Mouse (Mus musculus) left cerebral cortex, adult 11 months (tissue): Measurements from ENCODE around the gene Glt8d2.
"Not testable (repeated sequence)": the region's sequence is repeated elsewhere in the genome, so short reads cannot be mapped to it uniquely, and the experiment has no call there.

Source experiments
- DNase-seq: peaks from one replicate; pipeline ENCODE4 v3.0.0; 2022; ENCODE audit warnings: low spot score

The Glt8d2 gene

GRCm38 (mm10) chr10:82646083-82646482, 44.4 kb downstream of the Glt8d2 start:
- DNase-seq: no peak

GRCm38 (mm10) chr10:82641481-82641880, 49.0 kb downstream of the Glt8d2 start:
- DNase-seq: no peak

GRCm38 (mm10) chr10:82639032-82639698, 51.3 kb downstream of the Glt8d2 start:
- DNase-seq: no peak

DNA sequence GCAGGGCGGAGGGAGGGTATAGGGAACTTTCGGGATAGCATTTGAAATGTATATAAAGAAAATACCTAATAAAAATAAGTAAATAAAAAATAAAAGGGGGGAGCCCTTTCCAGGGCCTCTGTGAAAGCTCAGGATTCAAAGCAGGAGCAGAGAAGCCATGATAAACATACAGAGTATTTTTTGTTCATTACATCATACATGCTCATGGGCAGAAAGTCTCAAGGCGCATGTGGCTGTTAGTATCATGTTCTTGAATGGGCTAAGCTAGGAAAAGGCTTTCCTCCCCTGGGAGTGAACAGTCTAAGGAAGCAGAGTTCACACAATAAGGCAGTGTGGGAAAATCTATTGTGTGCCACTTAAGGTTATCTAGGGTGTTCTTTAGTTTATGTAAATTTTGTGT, 54.1 kb downstream of the Glt8d2 start:
- no peak for DNase-seq

- no peak for DNase-seq
Observed at GRCm38 (mm10) chr10:82634348-82634747, 56.1 kb downstream of the Glt8d2 start.

- DNase-seq: no peak
Observed at GRCm38 (mm10) chr10:82632496-82633280, 57.8 kb downstream of the Glt8d2 start.

DNA sequence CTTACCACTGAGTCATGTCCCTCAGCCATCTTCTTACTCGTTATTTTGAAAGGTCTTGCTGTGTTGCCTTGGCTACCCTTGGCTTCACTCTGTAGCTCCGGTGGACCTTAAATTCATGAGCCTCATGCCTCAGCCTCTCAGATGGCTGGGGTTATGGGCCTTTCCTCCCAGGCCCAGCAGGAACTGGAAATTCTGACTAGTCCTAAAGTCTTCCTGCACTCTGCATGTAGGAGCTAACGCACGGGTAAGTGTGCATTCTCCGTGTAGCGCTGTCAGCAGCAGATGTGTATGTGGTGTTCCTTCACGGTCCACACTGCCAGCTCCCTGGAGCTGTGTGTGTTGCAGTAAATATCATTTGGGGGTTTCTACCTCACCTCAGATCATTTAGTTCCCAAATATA, 59.3 kb downstream of the Glt8d2 start:
- no peak for DNase-seq

GRCm38 (mm10) chr10:82630497-82630896, 60.0 kb downstream of the Glt8d2 start:
- no peak for DNase-seq

- peak; percentile 82 for DNase-seq
Observed at GRCm38 (mm10) chr10:82629586-82630255, 60.7 kb downstream of the Glt8d2 start, which contains the start of gene Tdg. Tdg (plus strand) TSS chr10:82629828.

DNA sequence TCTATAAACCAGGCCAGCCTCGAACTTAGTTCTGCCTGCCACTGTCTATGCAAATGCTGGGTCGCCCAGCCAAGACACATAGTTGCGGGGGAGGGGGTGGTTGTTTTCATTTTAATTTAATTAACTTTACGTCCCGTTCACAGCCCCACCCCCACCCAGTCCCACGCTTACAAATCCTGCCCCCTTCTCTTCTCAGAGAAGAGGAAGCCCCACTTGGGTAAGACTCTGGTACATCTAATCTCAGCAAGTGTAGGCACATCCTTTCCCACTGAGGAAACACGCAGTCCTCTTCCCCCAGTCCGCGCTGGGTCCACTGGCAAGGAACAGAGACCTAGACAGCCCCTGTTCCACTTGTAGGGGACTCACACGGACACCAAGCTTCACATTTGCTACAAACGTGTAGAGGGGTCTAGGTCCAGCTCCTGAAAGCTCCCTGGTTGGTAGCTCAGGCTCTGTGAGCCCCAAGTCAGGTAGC, 61.3 kb downstream of the Glt8d2 start:
- DNase-seq: no peak

DNA sequence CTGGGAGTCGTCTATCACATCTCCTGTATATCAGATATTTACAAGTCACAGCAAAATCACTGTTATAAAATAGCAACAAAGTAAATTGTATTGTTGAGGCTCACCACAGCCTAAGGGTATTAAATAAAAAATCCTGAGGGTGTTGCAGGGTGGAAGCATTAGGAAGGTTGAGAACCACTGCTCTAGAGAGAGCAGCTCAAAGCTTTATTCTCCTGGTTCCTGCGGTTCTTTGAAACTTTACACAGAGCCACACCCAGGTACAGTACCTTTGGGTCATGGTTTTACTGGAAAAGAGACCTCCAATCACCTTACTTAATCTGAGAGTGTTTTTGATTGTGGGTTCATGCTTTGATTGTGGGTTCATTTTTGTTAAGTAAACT, 66.9 kb downstream of the Glt8d2 start:
- not testable (repeated sequence) for DNase-seq

- DNase-seq: peak; percentile 71
Observed at GRCm38 (mm10) chr10:82622671-82623552, 67.5 kb downstream of the Glt8d2 start, which contains the start of gene 1190007I07Rik. 1190007I07Rik (minus strand) TSS chr10:82623228.

- no peak for DNase-seq
Observed at GRCm38 (mm10) chr10:82622235-82622634, 68.2 kb downstream of the Glt8d2 start.
